Mouse (Mus musculus) hindbrain, embryonic 12.5 days (tissue): Measurements from ENCODE around the gene Dnaic2. TPM values are rescaled to one million over a fixed set of nuclear protein-coding genes. Genes with fewer than 3 reads are reported as not detected.

Experiments
- ATAC-seq: fragments of 200-750 bp; cut with Nextera tagmentation; 2 replicates; pipeline ENCODE4 v1.8.0; 2017; ENCODE audit warnings: moderate TSS enrichment; ENCODE audit not compliant: low FRiP score
- H3K27ac ChIP-seq: fragments of 300-500 bp; sonication (generic); 2 replicates; pipeline ENCODE4 v1.5.1; 2016; ENCODE audit warnings: mild to moderate bottlenecking
- H3K27me3 ChIP-seq: fragments of 300-500 bp; sonication (generic); 2 replicates; pipeline ENCODE4 v1.6.1; 2016; ENCODE audit warnings: mild to moderate bottlenecking
- H3K36me3 ChIP-seq: fragments of 300-500 bp; sonication (generic); 2 replicates; pipeline ENCODE4 v1.6.1; 2016; ENCODE audit warnings: mild to moderate bottlenecking
- H3K4me1 ChIP-seq: fragments of 300-500 bp; sonication (generic); 2 replicates; pipeline ENCODE4 v1.6.1; 2016
- H3K4me2 ChIP-seq: fragments of 300-500 bp; sonication (generic); replicated peaks from 2 replicates; pipeline ENCODE4 v1.6.1; 2016; ENCODE audit warnings: mild to moderate bottlenecking
- H3K4me3 ChIP-seq: fragments of 300-500 bp; sonication (generic); 2 replicates; pipeline ENCODE4 v1.5.1; 2016; ENCODE audit warnings: mild to moderate bottlenecking
- H3K9ac ChIP-seq: fragments of 300-500 bp; sonication (generic); 2 replicates; pipeline ENCODE4 v1.6.1; 2016; ENCODE audit warnings: mild to moderate bottlenecking, moderate library complexity
- H3K9me3 ChIP-seq: fragments of 300-500 bp; sonication (generic); replicated peaks from 2 replicates; pipeline ENCODE4 v1.6.1; 2016; ENCODE audit warnings: mild to moderate bottlenecking
- WGBS: fragments of 180-500 bp; shearing (Covaris S2); methylation state at CpG from one replicate; pipeline ENCODE4 v1.1.7; 2016; 5-methylcytosine and 5-hydroxymethylcytosine counted together
- polyA plus RNA-seq: library from polyadenylated mRNA; unstranded; fragments of >200 nt; fragmentation: Nextera tagmentation; extraction: Ambion mirVana; gene quantifications from 2 replicates; pipeline ENCODE4 v1.2.1, GENCODE M21; 2016

Dnaic2 gene
- polyA plus RNA-seq, 1 experiment from 2014 or later = 3.3 TPM

DNA sequence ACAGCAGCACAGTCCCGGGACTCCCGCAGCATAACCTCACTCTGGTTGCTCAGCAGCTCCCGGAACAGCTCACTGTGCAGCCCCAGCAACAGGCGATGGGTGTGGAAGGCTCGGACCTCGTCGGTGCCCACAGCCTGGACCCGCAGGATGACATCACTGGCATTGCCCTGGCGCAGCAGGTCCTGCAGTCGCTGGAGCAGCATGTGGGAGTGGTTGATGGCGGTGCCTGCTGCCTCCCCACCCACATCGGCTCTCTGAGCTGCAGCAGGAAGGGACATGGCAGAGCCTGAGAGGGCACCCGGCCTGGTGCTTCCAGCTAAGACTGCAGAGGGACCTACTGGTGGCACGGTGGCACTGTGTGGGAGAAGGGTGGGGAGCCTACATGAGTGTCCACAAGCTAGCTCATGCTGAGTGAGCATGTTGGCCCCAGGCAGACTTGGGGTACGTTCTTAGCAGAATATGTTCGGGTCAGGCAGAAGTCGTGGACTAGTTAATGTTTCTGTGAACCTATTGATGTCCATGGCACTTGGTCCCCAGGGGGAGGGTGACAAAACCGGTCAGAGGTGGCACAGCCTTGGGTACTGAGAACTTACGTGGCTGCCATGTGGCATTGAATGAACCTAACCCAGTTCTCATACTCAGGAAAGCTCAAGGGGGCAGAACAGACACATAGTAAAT lies 66.8 kb downstream of the Dnaic2 start:
- Histone ChIP-seq H3K4me3 (peak overlapping the region; percentile 31), H3K9ac (peak overlapping the region; percentile 42), H3K27me3 (peaks cover 35% of the 10 kb centered on the region), H3K36me3 (no peaks in the 10 kb centered on the region), H3K4me2 (peak overlapping the region; percentile 92), H3K9me3 (no peaks in the 10 kb centered on the region), H3K27ac (peak overlapping the region; percentile 99), H3K4me1 (peaks cover 74% of the 10 kb centered on the region)
- no peak for ATAC-seq
- WGBS = 61% methylated on average over 19 of the region's 19 CpGs

DNA sequence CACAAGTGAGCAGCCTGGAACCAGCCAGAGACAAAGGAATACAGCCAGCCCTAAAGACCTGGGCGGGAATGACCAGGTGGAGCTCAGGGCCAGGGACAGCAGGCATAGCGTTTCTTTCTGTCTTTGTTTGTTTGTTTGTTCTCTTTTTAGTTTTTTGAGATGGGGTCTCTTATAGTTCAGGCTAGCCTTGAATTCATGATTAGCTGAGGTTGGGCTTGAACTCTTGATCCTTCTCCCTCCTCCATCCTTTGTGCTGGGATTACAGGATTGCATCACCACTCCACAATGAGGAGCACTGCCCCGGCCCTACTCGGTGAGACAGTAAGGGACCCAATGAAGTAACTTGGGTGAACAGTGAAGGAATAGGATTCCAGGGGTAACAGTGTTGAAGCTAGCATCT lies 67.5 kb downstream of the Dnaic2 start:
- peak overlapping the region; percentile 92 for H3K4me2 ChIP-seq
- peaks cover 68% of the 10 kb centered on the region for H3K4me1 ChIP-seq
- peak; percentile 8; the same call in 1 of the 2 replicates for ATAC-seq
- H3K27me3 ChIP-seq = peaks cover 28% of the 10 kb centered on the region
- H3K4me3 ChIP-seq = peak overlapping the region; percentile 31
- peak overlapping the region; percentile 99 for H3K27ac ChIP-seq
- peak overlapping the region; percentile 23 for H3K9ac ChIP-seq
- no peaks in the 10 kb centered on the region for H3K36me3 ChIP-seq
- H3K9me3 ChIP-seq = no peaks in the 10 kb centered on the region
- WGBS = 24% methylated on average over 4 of the region's 4 CpGs

- Histone ChIP-seq H3K9ac (peak overlapping the region; percentile 48), H3K9me3 (no peaks in the 10 kb centered on the region), H3K4me2 (peak overlapping the region; percentile 92), H3K4me3 (peak overlapping the region; percentile 31), H3K27ac (peak overlapping the region; percentile 99), H3K36me3 (no peaks in the 10 kb centered on the region), H3K4me1 (peaks cover 67% of the 10 kb centered on the region), H3K27me3 (peaks cover 22% of the 10 kb centered on the region)
- ATAC-seq = peak; percentile 87
- WGBS = 0% methylated on average over 7 of the region's 7 CpGs
These were observed 68.1 kb downstream of the Dnaic2 start for GRCm38 (mm10) chr11:114795231-114795746.

DNA sequence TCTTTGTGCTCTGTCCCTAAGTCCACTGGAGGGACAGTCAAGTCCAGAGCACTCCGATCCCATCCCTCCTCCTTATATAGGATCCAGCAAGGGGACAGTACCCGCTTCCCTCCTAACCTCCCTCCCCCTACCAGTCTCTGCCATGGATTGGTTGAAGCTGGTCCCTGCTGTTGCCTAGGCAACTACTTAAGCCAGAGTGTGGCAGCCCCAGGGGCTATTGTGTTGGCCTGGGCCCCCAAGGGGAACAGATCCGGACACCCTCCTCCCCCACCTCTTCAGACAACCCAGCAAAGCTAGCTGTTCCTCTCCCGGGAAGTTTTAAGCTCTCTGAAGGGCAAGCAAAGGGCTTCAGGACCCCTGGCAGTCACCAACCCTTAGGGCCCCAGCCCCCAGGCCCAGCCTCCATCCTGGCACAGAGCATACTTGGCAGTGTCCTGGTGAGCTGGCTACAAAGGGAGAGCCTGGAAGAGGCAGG lies 68.7 kb downstream of the Dnaic2 start, which contains the start of gene Btbd17:
Btbd17 (minus strand) TSS at position 98 of the 475 bp plus-strand sequence.
- Histone ChIP-seq H3K9me3 (no peaks in the 10 kb centered on the region), H3K27ac (peak within 1 kb of the TSS; percentile 99), H3K36me3 (no peaks in the 10 kb centered on the region), H3K4me1 (peaks cover 64% of the 10 kb centered on the region), H3K9ac (peak within 1 kb of the TSS; percentile 48), H3K4me3 (peak within 1 kb of the TSS; percentile 31), H3K4me2 (peak within 1 kb of the TSS; percentile 92), H3K27me3 (peaks cover 16% of the 10 kb centered on the region)
- peak; percentile 91 for ATAC-seq
- 0% methylated on average over 4 of the region's 4 CpGs for WGBS

DNA sequence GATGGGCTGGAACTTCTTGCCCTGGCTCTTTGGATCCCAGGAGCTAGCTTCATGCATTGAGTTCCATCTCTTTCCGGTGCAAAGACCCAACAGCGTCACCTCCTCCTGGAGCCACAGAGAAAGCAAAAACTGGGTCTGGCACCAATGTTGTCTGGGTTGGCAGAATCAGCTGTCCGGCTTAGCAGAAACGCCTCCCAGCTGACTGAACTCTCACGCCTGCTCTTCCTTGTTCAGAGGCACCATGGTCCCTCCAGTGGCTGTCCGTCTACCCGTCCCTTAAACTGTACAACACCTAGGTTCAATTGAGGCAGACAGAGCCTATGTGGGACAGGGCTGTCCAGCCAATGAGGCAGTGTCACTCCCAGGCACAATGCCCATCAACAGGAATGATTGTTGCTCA lies 70.0 kb downstream of the Dnaic2 start:
- Histone ChIP-seq H3K36me3 (no peaks in the 10 kb centered on the region), H3K4me1 (peaks cover 51% of the 10 kb centered on the region), H3K4me2 (no peak overlapping the region), H3K4me3 (no peak overlapping the region), H3K27ac (peak overlapping the region; percentile 99), H3K9me3 (no peaks in the 10 kb centered on the region), H3K9ac (no peak overlapping the region), H3K27me3 (peaks cover 3% of the 10 kb centered on the region)
- WGBS = 88% methylated on average over 7 of the region's 7 CpGs
- no peak for ATAC-seq

- Histone ChIP-seq H3K27me3 (0 out of 2 replicates have a peak, but pooled peaks cover 4% of the 10 kb centered on the region), H3K27ac (no peak overlapping the region), H3K4me1 (peaks cover 49% of the 10 kb centered on the region), H3K4me3 (no peak overlapping the region), H3K9me3 (no peaks in the 10 kb centered on the region), H3K36me3 (no peaks in the 10 kb centered on the region), H3K9ac (no peak overlapping the region), H3K4me2 (no peak overlapping the region)
- no peak for ATAC-seq
- 85% methylated on average over 3 of the region's 3 CpGs for WGBS
These were observed 70.8 kb downstream of the Dnaic2 start for GRCm38 (mm10) chr11:114797981-114798380.

GRCm38 (mm10) chr11:114798624-114799023 lies 71.4 kb downstream of the Dnaic2 start, which contains the start of gene Gpr142:
Gpr142 (plus strand) TSS chr11:114798924.
- ATAC-seq = no peak
- 0 out of 2 replicates have a peak, but pooled peaks cover 4% of the 10 kb centered on the region for H3K27me3 ChIP-seq
- no peak within 1 kb of the TSS for H3K9ac ChIP-seq
- H3K4me3 ChIP-seq = no peak within 1 kb of the TSS
- H3K4me1 ChIP-seq = peaks cover 49% of the 10 kb centered on the region
- 99% methylated on average over 3 of the region's 3 CpGs for WGBS
- H3K27ac ChIP-seq = no peak within 1 kb of the TSS
- H3K9me3 ChIP-seq = no peaks in the 10 kb centered on the region
- no peak within 1 kb of the TSS for H3K4me2 ChIP-seq
- H3K36me3 ChIP-seq = no peaks in the 10 kb centered on the region

DNA sequence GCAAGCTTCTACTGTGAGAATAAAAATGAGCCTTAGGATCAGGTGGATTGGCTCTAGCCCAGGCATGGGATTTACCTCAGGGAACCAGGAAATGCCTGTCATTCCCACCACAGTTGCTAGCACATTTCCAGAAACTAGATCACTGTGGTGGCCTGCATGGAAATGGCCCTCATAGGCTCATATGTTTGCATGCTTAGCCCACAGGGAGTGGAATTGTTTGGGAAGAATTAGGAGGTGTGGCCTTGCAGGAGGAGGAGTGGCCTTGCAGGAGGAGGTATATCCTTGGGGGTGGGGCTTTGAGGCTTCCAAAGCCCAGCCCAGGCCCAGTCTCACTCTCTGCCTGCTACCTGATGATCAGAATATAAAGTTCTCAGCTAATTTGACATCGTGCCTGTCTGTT lies 74.7 kb downstream of the Dnaic2 start:
- Histone ChIP-seq H3K27ac (no peak overlapping the region), H3K4me1 (peaks cover 38% of the 10 kb centered on the region), H3K9ac (no peak overlapping the region), H3K4me3 (no peak overlapping the region), H3K4me2 (no peak overlapping the region), H3K27me3 (0 out of 2 replicates have a peak, but pooled peaks cover 4% of the 10 kb centered on the region), H3K9me3 (no peaks in the 10 kb centered on the region), H3K36me3 (no peaks in the 10 kb centered on the region)
- WGBS = 94% methylated on average over 1 of the region's 1 CpGs
- ATAC-seq = no peak

- Histone ChIP-seq H3K9me3 (no peaks in the 10 kb centered on the region), H3K4me1 (peaks cover 42% of the 10 kb centered on the region), H3K36me3 (no peaks in the 10 kb centered on the region), H3K9ac (no peak overlapping the region), H3K4me2 (no peak overlapping the region), H3K27me3 (0 out of 2 replicates have a peak, but pooled peaks cover 4% of the 10 kb centered on the region), H3K4me3 (no peak overlapping the region), H3K27ac (no peak overlapping the region)
- no peak for ATAC-seq
- WGBS = 64% methylated on average over 15 of the region's 15 CpGs
These were observed 75.5 kb downstream of the Dnaic2 start for GRCm38 (mm10) chr11:114802540-114803267.

- Histone ChIP-seq H3K36me3 (no peaks in the 10 kb centered on the region), H3K4me2 (no peak overlapping the region; the same call in 1 of the 2 replicates), H3K9ac (no peak overlapping the region), H3K27me3 (0 out of 2 replicates have a peak, but pooled peaks cover 4% of the 10 kb centered on the region), H3K4me3 (no peak overlapping the region), H3K4me1 (peaks cover 51% of the 10 kb centered on the region), H3K9me3 (no peaks in the 10 kb centered on the region), H3K27ac (no peak overlapping the region)
- WGBS = 17% methylated on average over 8 of the region's 8 CpGs
- ATAC-seq = peak; percentile 51; the same call in 1 of the 2 replicates
These were observed 76.8 kb downstream of the Dnaic2 start for GRCm38 (mm10) chr11:114803990-114804389.

DNA sequence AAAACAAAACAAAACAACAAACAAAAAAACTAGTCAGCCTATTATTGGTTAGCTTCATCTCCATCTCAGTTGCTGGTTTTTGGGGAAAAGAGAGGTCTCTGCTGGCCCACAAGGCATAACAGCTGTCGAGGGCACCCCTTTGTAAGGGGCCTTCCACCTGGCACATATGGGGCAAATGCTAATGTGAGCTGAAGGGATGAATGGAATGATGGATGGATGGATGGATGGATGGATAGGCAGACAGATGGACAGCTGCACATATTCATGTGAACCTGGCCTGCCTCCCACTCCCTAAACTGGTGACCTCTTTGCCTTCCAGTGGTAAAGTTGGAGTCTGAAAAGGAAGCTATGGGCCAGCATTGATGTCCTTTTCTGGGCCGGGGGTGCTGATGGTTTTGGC lies 79.8 kb downstream of the Dnaic2 start:
- 51% methylated on average over 2 of the region's 2 CpGs for WGBS
- Histone ChIP-seq H3K27me3 (0 out of 2 replicates have a peak, but pooled peaks cover 4% of the 10 kb centered on the region), H3K4me3 (no peak overlapping the region), H3K4me1 (peaks cover 57% of the 10 kb centered on the region), H3K4me2 (no peak overlapping the region), H3K9ac (no peak overlapping the region), H3K9me3 (no peaks in the 10 kb centered on the region), H3K36me3 (no peaks in the 10 kb centered on the region), H3K27ac (peak overlapping the region; percentile 48; the same call in 1 of the 2 replicates)
- ATAC-seq = no peak
